Mouse (Mus musculus) B cell, adult 2 months (primary cell): ENCODE results near the gene Clip4.
A peak's percentile ranks its signal among the peaks of the same experiment; 100 is the strongest.

Experiments used
- DNase-seq, 2 experiments: peaks; one replicate each; pipeline ENCODE4 v3.0.0; 2022

Clip4 gene

DNA sequence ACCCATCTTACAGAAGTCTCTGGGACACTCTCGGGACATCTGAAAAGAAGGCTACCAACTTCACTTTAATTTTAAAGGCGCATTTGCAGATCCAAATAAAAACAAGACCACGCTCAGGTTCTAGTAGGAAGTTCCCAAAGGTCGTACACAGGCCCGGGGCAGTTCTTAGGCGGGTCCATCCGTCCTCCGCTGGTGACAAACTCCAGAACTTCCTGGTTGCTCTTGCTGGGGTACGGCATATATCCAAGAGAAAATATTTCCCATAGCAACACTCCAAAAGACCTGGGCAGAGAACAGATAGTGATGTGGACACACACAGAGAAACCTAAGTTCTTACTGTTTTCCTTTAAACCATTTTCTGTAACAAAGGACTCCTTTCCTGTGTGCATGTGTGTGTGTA is 106.5 kb downstream of the Clip4 start:
- DNase-seq, result no peak

GRCm38 (mm10) chr17:71875492-71875891 is 107.2 kb downstream of the Clip4 start:
- no peak for DNase-seq

GRCm38 (mm10) chr17:71881369-71881768 is 113.1 kb downstream of the Clip4 start:
- DNase-seq, result no peak

DNA sequence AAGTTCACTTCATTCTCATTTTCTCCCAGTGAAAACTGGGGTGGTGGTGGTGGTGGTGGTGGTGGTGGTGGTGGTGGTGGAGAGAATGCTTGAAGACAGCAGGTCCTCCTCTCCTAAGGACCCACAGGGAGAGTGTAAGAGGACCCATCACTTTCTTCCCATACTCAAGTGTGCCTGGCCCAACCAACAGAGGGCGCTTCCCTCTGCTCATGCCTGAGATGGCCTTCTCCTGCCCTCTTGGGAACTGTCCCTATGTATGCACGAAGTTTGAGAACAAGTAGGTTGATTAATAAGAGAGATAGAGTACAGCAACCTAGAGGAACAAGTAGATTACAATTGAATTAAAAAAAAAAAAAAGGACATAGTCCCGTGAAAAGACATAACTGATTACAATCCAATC is 140.8 kb downstream of the Clip4 start:
- DNase-seq, result peak; percentile 16 to 30

DNA sequence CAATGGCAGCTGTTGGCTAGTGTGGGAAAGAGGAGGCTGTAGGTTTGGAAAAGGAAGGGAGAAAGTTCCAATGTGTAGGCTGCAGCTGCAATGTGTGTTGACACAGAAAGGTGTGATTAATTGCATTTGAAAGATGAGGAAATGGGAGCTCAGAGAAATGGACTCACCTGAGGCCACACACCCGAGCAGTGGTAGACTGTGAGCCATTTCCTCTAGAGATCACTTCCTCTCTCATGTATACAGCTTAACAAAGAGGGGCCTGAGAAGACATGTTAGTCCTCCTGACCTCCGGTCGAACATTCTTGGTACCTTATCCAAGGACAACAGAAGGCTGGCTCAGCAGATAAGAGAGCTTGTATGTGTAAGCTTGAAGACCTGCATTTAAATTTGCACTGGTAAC is 144.9 kb downstream of the Clip4 start:
- no peak for DNase-seq
